Mouse (Mus musculus) brown adipose tissue, adult 24 weeks (tissue): ENCODE data around the gene Rnf130. TPM values are rescaled to one million over a fixed set of nuclear protein-coding genes. Genes with fewer than 3 reads are reported as not detected.
A peak's percentile ranks its signal among the peaks of the same experiment; 100 is the strongest.

Experiments used
- H3K27ac ChIP-seq: fragments of 200-500 bp; replicated peaks from 2 replicates; pipeline ENCODE4 v1.5.1; 2012; ENCODE audit warnings: low read depth, mild to moderate bottlenecking, low read length
- H3K4me1 ChIP-seq: fragments of 200-500 bp; 2 replicates; pipeline ENCODE4 v1.6.1; 2012; ENCODE audit warnings: low read length, mixed read lengths; ENCODE audit not compliant: control insufficient read depth, insufficient read depth, insufficient read length
- H3K4me3 ChIP-seq: fragments of 200-500 bp; 2 replicates; pipeline ENCODE4 v1.5.1; 2012; ENCODE audit warnings: low read depth, mild to moderate bottlenecking, low read length, moderate library complexity; ENCODE audit not compliant: insufficient read depth
- polyA plus RNA-seq: library from polyadenylated mRNA; stranded (reverse); fragments of >200 nt; gene quantifications from 2 replicates; pipeline ENCODE4 v1.2.4, GENCODE M21; 2012; ENCODE audit not compliant: missing spikeins, insufficient read depth, insufficient read length

The Rnf130 gene
- polyA plus RNA-seq, 1 experiment: 97.9 TPM

DNA sequence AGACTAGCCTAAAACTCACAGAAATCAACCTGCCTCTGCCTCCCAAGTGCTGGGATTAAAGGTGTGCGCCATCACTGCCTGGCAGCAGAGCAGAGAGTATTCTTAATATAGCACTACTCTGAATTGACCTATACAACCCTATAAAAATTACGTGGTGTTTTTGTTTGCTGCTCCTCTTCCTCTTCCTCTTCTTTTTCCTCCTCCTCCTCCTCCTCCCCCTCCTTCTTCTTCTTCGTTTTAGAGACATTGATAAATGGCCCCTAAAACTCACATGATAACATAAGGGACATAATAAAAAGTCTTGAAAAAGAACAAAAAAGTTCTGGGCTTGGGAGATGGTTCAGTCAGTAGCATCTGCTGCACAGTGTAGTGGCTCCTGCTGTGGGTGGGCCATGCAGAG, 16.0 kb downstream of the Rnf130 start:
- no peak overlapping the region for H3K4me3 ChIP-seq
- H3K27ac ChIP-seq: no peak overlapping the region
- peaks cover 6% of the 10 kb centered on the region for H3K4me1 ChIP-seq

DNA sequence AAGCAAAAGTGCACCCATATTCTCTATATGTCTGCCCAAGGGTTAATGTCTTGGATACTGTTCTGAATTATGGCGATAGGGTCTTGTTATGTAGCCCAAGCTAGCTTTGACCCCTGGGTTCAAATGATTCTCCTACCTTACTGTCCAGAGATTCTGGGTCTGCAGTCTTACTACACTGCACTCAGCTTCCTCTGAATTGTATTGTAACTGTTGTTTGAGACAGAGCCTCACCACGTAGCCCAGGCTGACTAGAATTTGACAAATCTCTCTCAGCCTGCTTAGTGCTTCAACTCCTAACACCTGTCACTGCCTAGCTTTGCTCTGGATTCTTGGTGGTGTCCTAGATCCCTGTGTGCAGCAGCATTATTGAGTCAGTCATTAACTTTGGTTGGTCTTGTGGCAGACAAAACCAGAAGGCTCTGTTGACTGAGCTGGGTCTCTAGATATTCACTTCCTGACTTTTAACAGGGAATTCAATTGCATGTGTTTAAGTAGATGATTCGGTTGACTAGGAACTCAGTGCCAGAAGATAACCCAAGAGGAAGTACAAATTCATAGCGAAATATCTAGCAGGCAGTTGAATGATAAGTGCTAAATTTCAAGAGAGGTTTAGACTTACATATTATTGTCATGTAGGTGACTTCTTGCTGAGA, 17.3 kb downstream of the Rnf130 start:
- Histone ChIP-seq H3K27ac (0 out of 2 replicates have a peak overlapping the region, but pooled peaks have one; percentile 60), H3K4me3 (no peak overlapping the region), H3K4me1 (peaks cover 3% of the 10 kb centered on the region)

DNA sequence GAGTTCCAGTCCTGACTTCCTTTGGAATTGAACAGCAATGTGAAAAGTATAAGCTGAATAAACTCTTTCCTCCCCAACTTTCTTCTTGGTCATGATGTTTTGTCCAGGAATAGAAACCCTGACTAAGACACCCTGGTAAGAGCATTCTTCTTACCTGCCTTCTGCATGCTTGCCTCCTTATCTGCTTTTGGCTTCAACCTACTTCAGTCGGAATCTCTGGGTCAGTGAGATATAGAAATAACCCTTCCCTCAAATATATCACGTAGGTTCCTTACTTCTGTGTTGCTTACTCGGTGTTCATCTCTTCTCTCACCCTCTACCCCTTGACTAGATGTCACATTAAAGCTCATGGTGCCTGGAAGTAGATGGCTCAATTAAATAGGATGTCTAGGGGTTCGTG, 19.3 kb downstream of the Rnf130 start:
- no peak overlapping the region for H3K4me3 ChIP-seq
- no peak overlapping the region for H3K27ac ChIP-seq
- H3K4me1 ChIP-seq: peaks cover 9% of the 10 kb centered on the region

DNA sequence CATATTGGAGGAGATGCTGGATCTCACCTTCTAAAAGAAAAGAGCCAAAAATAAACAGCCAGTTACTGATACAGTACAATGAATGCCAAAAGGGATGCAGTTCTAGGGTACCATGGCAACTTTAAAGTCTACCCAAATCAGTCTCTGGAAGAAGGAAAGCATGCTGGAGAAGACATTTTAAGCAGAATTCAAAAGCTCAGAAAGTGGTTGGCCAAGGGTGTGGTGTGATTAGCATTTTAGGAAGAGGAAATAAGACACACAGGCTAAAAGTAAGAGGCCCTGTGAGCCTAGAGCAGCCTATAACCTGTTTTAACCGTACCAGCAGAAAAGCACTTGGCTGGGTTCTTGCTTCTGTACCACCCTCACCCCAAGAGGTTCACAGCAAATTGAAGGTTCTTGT, 22.5 kb downstream of the Rnf130 start:
- no peak overlapping the region for H3K4me3 ChIP-seq
- no peak overlapping the region for H3K27ac ChIP-seq
- H3K4me1 ChIP-seq: peaks cover 9% of the 10 kb centered on the region

DNA sequence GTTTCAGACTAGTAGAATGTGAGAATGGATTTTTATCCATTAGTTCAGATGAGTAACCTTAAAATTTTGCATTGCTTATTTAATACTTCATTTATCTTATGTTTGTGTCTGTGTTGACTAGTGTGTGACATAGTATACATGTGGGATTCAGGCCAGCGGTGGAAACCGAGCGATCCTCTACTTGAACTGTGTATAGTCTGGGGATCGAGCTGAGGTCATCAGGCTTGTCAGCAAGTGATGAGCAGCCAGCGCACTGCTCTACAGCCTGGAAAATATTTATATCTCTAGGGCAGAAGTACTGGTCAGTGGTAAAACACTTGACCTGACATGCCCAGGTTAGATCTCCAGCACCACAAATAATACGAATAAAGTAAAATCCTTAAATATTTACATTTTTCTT, 23.0 kb downstream of the Rnf130 start:
- Histone ChIP-seq H3K4me3 (no peak overlapping the region), H3K4me1 (peaks cover 9% of the 10 kb centered on the region), H3K27ac (no peak overlapping the region)

DNA sequence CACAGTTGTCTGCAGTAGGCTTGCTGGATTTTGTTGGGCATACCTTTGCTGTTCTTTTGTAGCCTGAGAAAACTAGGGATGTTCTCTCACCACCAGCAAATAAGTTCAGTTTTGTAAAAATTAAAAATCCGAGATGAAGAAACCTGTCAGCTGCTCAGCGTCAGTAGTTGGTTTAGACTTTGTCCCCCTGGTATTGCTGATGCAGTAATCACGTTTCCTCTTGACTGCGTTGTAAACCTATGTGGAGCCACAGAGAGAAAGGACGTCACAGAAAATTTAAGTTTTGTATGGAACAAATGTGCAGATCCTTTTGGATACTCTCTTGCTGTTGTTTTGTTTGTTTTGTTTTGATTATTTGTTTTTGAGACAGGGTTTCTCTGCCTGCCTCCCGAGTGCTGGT, 25.2 kb downstream of the Rnf130 start:
- Histone ChIP-seq H3K4me3 (no peak overlapping the region), H3K4me1 (peaks cover 9% of the 10 kb centered on the region), H3K27ac (no peak overlapping the region)

DNA sequence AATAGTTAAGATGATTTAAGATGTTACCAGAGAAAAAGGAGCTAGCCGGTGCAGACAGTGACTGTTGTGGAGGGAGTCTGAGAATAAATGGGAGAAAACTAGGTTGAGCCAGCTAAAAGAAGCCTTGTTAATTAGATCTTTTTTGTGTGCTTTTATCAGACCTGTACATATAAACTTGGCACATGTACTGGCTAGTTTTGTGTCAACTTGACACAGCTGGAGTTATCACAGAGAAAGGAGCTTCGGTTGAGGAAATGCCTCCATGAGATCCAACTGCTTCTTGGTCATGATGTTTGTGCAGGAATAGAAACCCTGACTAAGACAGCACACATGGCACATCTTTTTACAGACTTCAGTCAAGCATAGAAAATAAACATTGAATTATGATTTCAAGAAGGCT, 32.6 kb downstream of the Rnf130 start:
- Histone ChIP-seq H3K4me1 (no peaks in the 10 kb centered on the region), H3K4me3 (no peak overlapping the region), H3K27ac (no peak overlapping the region)

DNA sequence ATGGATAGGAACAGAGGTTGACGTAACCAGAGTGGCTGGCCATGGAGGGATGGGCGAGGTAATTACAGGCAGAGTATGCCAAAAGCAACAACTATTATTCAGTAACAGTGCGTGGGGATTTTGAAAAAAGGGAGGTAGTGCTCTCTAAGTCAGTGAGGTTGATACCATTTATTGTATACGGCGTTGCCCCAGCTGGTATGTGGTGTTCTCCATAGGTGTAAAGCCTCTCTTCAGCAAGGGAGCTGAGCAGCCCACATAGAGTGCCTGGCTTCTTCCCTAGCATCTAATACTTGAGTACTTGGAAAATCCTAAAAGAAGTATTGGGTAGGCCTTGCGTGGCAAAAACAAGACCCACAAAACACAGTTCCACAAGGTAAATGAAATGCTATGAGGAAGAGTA, 33.1 kb downstream of the Rnf130 start:
- Histone ChIP-seq H3K27ac (no peak overlapping the region), H3K4me1 (no peaks in the 10 kb centered on the region), H3K4me3 (no peak overlapping the region)

DNA sequence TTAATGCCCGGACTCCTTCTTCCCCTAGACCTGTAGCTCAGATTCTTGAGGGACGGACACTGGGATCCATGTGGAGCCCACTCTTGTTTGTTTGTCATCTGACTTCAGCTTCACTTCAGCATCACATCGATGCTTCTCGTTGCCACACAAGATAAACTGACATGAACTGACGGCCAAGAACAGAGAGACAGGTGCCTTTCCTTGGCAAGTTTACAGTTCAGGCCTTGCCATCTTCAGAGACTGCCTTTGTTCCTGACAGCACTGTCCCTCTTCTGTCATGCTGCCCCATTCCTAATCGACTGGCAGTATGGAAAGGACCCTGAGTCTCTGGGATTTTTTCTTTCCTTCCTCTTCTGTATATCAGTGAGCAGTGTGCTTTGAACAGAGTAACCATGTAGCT, 33.9 kb downstream of the Rnf130 start:
- no peak overlapping the region for H3K4me3 ChIP-seq
- H3K27ac ChIP-seq: no peak overlapping the region
- H3K4me1 ChIP-seq: no peaks in the 10 kb centered on the region

DNA sequence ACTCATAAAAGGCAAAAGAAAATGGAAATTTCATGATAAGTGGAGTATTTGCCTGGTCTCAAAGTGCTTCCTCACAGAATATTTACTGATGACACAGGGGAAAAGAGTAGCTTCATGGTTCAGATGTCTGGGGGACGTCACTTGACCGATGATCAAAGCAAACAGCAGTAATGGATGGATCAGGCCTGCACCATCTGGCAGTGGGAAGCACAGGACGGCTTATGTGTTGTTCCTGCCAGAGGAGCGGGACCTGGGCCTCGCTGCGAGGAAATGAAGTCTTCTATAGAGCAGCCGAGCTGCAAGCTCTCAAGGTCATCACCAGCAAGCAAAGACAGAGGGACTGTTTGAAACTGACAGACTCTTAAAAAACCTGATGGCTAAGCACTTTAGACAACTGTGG, 37.0 kb downstream of the Rnf130 start:
- H3K4me1 ChIP-seq: peaks cover 7% of the 10 kb centered on the region; the same call in 1 of the 2 replicates
- no peak overlapping the region for H3K27ac ChIP-seq
- no peak overlapping the region for H3K4me3 ChIP-seq

DNA sequence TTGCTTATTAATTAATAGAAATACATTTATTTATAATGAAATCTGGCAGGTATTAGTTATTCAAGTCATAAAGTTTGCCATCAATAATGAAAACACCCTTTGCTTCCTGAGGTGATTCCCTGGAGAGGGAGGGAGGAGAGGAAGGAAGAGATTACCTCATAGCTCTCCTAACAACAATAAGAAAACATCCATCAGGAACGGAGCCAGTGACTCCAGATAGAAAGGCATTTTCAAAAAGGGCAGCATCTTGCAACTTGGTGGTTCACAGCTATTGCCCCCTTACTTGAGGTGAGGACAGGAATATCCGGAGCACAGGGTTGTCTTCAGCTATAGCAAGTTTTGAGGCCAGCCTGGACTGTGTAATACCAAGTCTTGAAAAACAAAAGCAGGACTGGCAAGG, 40.9 kb downstream of the Rnf130 start:
- peak overlapping the region; percentile 74 for H3K27ac ChIP-seq
- no peak overlapping the region for H3K4me3 ChIP-seq

GRCm38 (mm10) chr11:50073830-50074229, 48.7 kb downstream of the Rnf130 start:
- Histone ChIP-seq H3K4me1 (peaks cover 3% of the 10 kb centered on the region), H3K4me3 (no peak overlapping the region), H3K27ac (no peak overlapping the region)

More for the DNA sequence above, 40.9 kb downstream of the Rnf130 start:
- H3K4me1 ChIP-seq: peaks cover 10% of the 10 kb centered on the region

- Histone ChIP-seq H3K4me1 (no peaks in the 10 kb centered on the region; the same call in 1 of the 2 replicates), H3K4me3 (no peak overlapping the region), H3K27ac (no peak overlapping the region)
Observed at GRCm38 (mm10) chr11:50076756-50077155, 51.6 kb downstream of the Rnf130 start.

DNA sequence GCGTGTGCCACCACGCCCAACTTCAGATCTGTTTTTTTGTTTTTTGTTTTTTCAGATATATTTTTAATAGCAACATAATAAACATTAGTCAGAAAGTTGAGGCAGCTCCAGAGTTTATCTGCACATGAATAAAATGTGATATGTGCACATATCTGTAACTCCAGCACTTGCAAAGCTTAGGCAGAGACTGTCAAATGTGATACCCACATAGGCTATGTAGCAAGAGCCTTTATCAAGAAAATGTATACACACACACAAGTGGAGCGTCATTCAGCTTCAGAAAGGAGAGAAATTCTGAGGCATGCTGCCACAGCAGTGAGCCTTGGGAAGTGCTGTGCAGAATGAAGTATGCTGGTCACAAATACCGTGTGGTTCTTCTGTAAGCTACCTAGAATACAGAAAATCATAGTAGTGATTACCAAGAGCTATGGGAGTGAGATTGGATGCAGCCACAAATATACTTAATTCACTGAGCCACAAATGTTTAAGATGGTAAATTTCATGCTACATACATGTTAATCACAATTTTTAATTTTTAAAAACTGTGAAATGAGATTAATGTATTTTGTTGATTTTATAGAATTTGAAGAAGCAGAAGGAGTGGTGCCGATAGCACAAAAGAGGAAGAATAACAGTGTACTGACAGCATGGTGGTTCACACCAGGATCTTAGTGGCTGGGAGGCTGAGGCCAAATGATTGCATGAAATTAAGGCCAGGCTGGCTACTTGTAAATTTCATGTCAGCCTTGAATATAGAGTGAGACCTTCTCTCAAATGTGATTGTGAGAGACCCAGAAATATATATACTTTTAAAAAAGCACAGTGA, 56.4 kb downstream of the Rnf130 start:
- Histone ChIP-seq H3K4me1 (no peaks in the 10 kb centered on the region), H3K4me3 (no peak overlapping the region), H3K27ac (no peak overlapping the region)

GRCm38 (mm10) chr11:50086211-50086610, 61.1 kb downstream of the Rnf130 start:
- Histone ChIP-seq H3K4me1 (peaks cover 2% of the 10 kb centered on the region), H3K27ac (no peak overlapping the region)

GRCm38 (mm10) chr11:50089840-50090239, 64.7 kb downstream of the Rnf130 start:
- no peak overlapping the region for H3K4me3 ChIP-seq
- peaks cover 2% of the 10 kb centered on the region for H3K4me1 ChIP-seq
- H3K27ac ChIP-seq: no peak overlapping the region

More at GRCm38 (mm10) chr11:50086211-50086610, 61.1 kb downstream of the Rnf130 start:
- no peak overlapping the region for H3K4me3 ChIP-seq
